Comparison of ENCODE assay signal across 20 mouse cellular contexts in genomic region chr9:53344646-53345432, GRCm38 (mm10). TPM values are rescaled to one million over a fixed set of nuclear protein-coding genes. Genes with fewer than 3 reads are reported as not detected.
A peak's percentile ranks its signal among the peaks of the same experiment; 100 is the strongest.
DNase-seq lines count a peak whose midpoint lies in the region; ATAC-seq and TF ChIP-seq lines count a peak whose summit lies in the region.
"Had no signal": no experiment of that assay in that cellular context is flagged by ENCODE, and none has a peak within 500 bp of the region (broad histone marks: within the 10 kb centered on the region; RNA-seq: fewer than 3 reads in every experiment).

No protein-coding gene starts in this region.

- H3K27ac ChIP-seq in left cerebral cortex, adult 2 months, result peak overlapping the region; percentile 29; the same call in 1 of the 2 replicates
- H3K27ac ChIP-seq: embryonic facial prominence, embryonic 13.5 days; heart, embryonic 10.5 days; hindbrain, embryonic 15.5 days; limb, embryonic 13.5 days; midbrain, embryonic 12.5 days had no signal

- no peak for TF ChIP-seq CTCF in left cerebral cortex, adult 2 months (IDR thresholded peaks at IDR 0.05)

- H3K4me3 ChIP-seq in left cerebral cortex, adult 2 months, result no peak overlapping the region
- H3K4me3 ChIP-seq: embryonic facial prominence, embryonic 13.5 days; heart, embryonic 10.5 days; hindbrain, embryonic 15.5 days; limb, embryonic 13.5 days; midbrain, embryonic 12.5 days had no signal

- DNase-seq in cerebellum, postnatal 10 days, result no peak
- peak; percentile 22 to 47 for DNase-seq in left cerebral cortex, adult 2 months (ENCODE audit: extremely low spot score in 1 of 2, low spot score in 2 of 2)
- no peak for DNase-seq in left cerebral cortex, postnatal 10 days (ENCODE audit: extremely low spot score in 1 of 2, low spot score in 2 of 2)
- peak; percentile 5 for DNase-seq in 416B (ENCODE audit: low read depth)
- DNase-seq in cerebellum, adult 9-11 months, result peak; percentile 93
- no peak for DNase-seq in adrenal gland, postnatal 4 days (ENCODE audit: low spot score in 2 of 2)
- DNase-seq in adrenal gland, postnatal 25 days, result no peak
- DNase-seq: gastrocnemius, postnatal 10 days; kidney, adult 11 months; kidney, postnatal 14 days; liver, postnatal 0 days; lung, postnatal 36 days had no signal

- ATAC-seq in cerebellum, adult (ENCODE audit: insufficient number of reproducible peaks, low FRiP score, low TSS enrichment), result peak; percentile 81
- ATAC-seq: liver, postnatal 0 days; Patski had no signal

- intact Hi-C loops in left cerebral cortex, adult 2 months (cut with DNase I), result loop anchor here (1.0 to 5.0 kb wide), 5 partner anchors 17 to 88 kb away; partner anchors contain the start of gene Kdelc2
- intact Hi-C loops in left cerebral cortex, postnatal 10 days (cut with DNase I), result no loop called here

RNA-seq across cellular contexts. Expression of gene Kdelc2, which starts 39.0 kb away (rescaled TPM):
- total RNA-seq in left cerebral cortex, adult 2 months (2021), result 1 to 10 TPM; 6.2 to 6.5 TPM
- total RNA-seq in left cerebral cortex, postnatal 10 days (2021), result 1 to 10 TPM; 8.7 to 9.9 TPM
- total RNA-seq in adrenal gland, postnatal 4 days (2021), result 10 to 100 TPM; 23.3 to 25.1 TPM
- total RNA-seq in adrenal gland, postnatal 25 days (2021), result 11.8 and 13.3 TPM in 2 replicates

RNA-seq across cellular contexts. Expression of gene Exph5, which starts 43.4 kb away (rescaled TPM):
- 10 to 100 TPM; 27.4 to 33.4 TPM for total RNA-seq in left cerebral cortex, adult 2 months (2021)
- total RNA-seq in left cerebral cortex, postnatal 10 days (2021), result 1 to 10 TPM; 6.6 to 7.9 TPM
- 1 to 10 TPM in 1 of 2 experiments, under 1 TPM in 1; 0.68 to 1.8 TPM for total RNA-seq in adrenal gland, postnatal 4 days (2021)
- total RNA-seq in adrenal gland, postnatal 25 days (2021), result 0.09 and 0.14 TPM in 2 replicates
- total RNA-seq: common myeloid progenitor, adult 5-6 weeks had no signal

RNA-seq across cellular contexts. Expression of gene 4930550C14Rik, which starts 57.3 kb away (rescaled TPM):
- under 1 TPM in 1 of 2 experiments, not detected in 1; 0.16 TPM for total RNA-seq in left cerebral cortex, adult 2 months (2021)
- total RNA-seq in left cerebral cortex, postnatal 10 days (2021), result under 1 TPM; 0.43 to 0.57 TPM
- 1 to 10 TPM; 1.9 to 2.3 TPM for total RNA-seq in adrenal gland, postnatal 4 days (2021)
- 1.4 and 2.5 TPM in 2 replicates for total RNA-seq in adrenal gland, postnatal 25 days (2021)
- total RNA-seq: common myeloid progenitor, adult 5-6 weeks had no signal

Comparison
In these comparisons a context has a peak if more than half of its experiments do, and no peak if none do; other contexts are left out.
1. DNase-seq: peak in left cerebral cortex, adult 2 months (2 of 2), 416B (single experiment) and cerebellum, adult 9-11 months (single experiment); none in cerebellum, postnatal 10 days (0 of 2), left cerebral cortex, postnatal 10 days (0 of 2), adrenal gland, postnatal 4 days (0 of 2) and adrenal gland, postnatal 25 days (single experiment).